Mouse (Mus musculus): ENCODE measurements at regions not wholly inside any gene's neighbourhood (a gene's known extent, or its start where the extent isn't known, plus 50 kb on each side); places are given as distances from the start of the nearest gene placed in this dataset.

- no peak for DNase-seq (ENCODE audit: low spot score)
- no peak for ATAC-seq (ENCODE audit: low FRiP score)
- no peak overlapping the region for H3K27ac ChIP-seq (ENCODE audit: low read depth, low read length)
- no peak overlapping the region for H3K4me2 ChIP-seq (replicated peaks; ENCODE audit: low read depth, low read length)
- no peaks in the 10 kb centered on the region for H3K9me3 ChIP-seq (ENCODE audit: control insufficient read depth, low read length)
- H3K27me3 ChIP-seq (ENCODE audit: control insufficient read depth, insufficient read depth, low read length), result no peaks in the 10 kb centered on the region
- H3K36me3 ChIP-seq (ENCODE audit: control insufficient read depth, insufficient read depth, low read length), result no peaks in the 10 kb centered on the region
- H3K4me3 ChIP-seq (ENCODE audit: low read depth, low read length), result no peak overlapping the region
- no peak overlapping the region for H3K9ac ChIP-seq (ENCODE audit: low read depth, low read length)
- H3K4me1 ChIP-seq (replicated peaks; ENCODE audit: control insufficient read depth, insufficient read depth, low read length), result no peaks in the 10 kb centered on the region
- WGBS, result 35% methylated on average over 3 of the region's 3 CpGs
These were observed 454.5 kb downstream of the 1810013L24Rik start for GRCm38 (mm10) chr16:9284423-9284822.

GRCm38 (mm10) chr16:9285921-9286320 is 456.0 kb downstream of the 1810013L24Rik start:
- Histone ChIP-seq H3K36me3 (ENCODE audit: control insufficient read depth, insufficient read depth, low read length) (no peaks in the 10 kb centered on the region), H3K4me1 (replicated peaks; ENCODE audit: control insufficient read depth, insufficient read depth, low read length) (no peaks in the 10 kb centered on the region), H3K27ac (ENCODE audit: low read depth, low read length) (no peak overlapping the region), H3K9me3 (ENCODE audit: control insufficient read depth, low read length) (no peaks in the 10 kb centered on the region), H3K9ac (ENCODE audit: low read depth, low read length) (no peak overlapping the region), H3K27me3 (ENCODE audit: control insufficient read depth, insufficient read depth, low read length) (no peaks in the 10 kb centered on the region), H3K4me3 (ENCODE audit: low read depth, low read length) (no peak overlapping the region), H3K4me2 (replicated peaks; ENCODE audit: low read depth, low read length) (no peak overlapping the region)
- ATAC-seq (ENCODE audit: low FRiP score), result no peak
- DNase-seq (ENCODE audit: low spot score), result no peak
- 94% methylated on average over 1 of the region's 1 CpGs for WGBS

GRCm38 (mm10) chr16:9287557-9287956 is 457.7 kb downstream of the 1810013L24Rik start:
- H3K9ac ChIP-seq (ENCODE audit: low read depth, low read length), result no peak overlapping the region
- ATAC-seq (ENCODE audit: low FRiP score) (no peak), DNase-seq (ENCODE audit: low spot score) (no peak)
- H3K4me3 ChIP-seq (ENCODE audit: low read depth, low read length), result no peak overlapping the region
- 89% methylated on average over 6 of the region's 6 CpGs for WGBS
- no peaks in the 10 kb centered on the region for H3K9me3 ChIP-seq (ENCODE audit: control insufficient read depth, low read length)
- H3K27me3 ChIP-seq (ENCODE audit: control insufficient read depth, insufficient read depth, low read length), result no peaks in the 10 kb centered on the region
- no peaks in the 10 kb centered on the region for H3K36me3 ChIP-seq (ENCODE audit: control insufficient read depth, insufficient read depth, low read length)
- H3K4me2 ChIP-seq (replicated peaks; ENCODE audit: low read depth, low read length), result no peak overlapping the region
- H3K4me1 ChIP-seq (replicated peaks; ENCODE audit: control insufficient read depth, insufficient read depth, low read length), result no peaks in the 10 kb centered on the region
- H3K27ac ChIP-seq (ENCODE audit: low read depth, low read length), result no peak overlapping the region

- H3K27ac ChIP-seq (ENCODE audit: low read depth, low read length), result no peak overlapping the region
- H3K9me3 ChIP-seq (ENCODE audit: control insufficient read depth, low read length), result no peaks in the 10 kb centered on the region
- H3K4me2 ChIP-seq (replicated peaks; ENCODE audit: low read depth, low read length), result no peak overlapping the region
- H3K36me3 ChIP-seq (ENCODE audit: control insufficient read depth, insufficient read depth, low read length), result no peaks in the 10 kb centered on the region
- DNase-seq (ENCODE audit: low spot score) (no peak), ATAC-seq (ENCODE audit: low FRiP score) (no peak)
- WGBS, result 62% methylated on average over 4 of the region's 4 CpGs
- H3K9ac ChIP-seq (ENCODE audit: low read depth, low read length), result no peak overlapping the region
- no peak overlapping the region for H3K4me3 ChIP-seq (ENCODE audit: low read depth, low read length)
- H3K27me3 ChIP-seq (ENCODE audit: control insufficient read depth, insufficient read depth, low read length), result no peaks in the 10 kb centered on the region
- H3K4me1 ChIP-seq (replicated peaks; ENCODE audit: control insufficient read depth, insufficient read depth, low read length), result no peaks in the 10 kb centered on the region
These were observed 461.6 kb downstream of the 1810013L24Rik start for GRCm38 (mm10) chr16:9291356-9292020.

GRCm38 (mm10) chr16:9303134-9303533 is 473.2 kb downstream of the 1810013L24Rik start:
- Histone ChIP-seq H3K27me3 (ENCODE audit: control insufficient read depth, insufficient read depth, low read length) (no peaks in the 10 kb centered on the region), H3K4me1 (replicated peaks; ENCODE audit: control insufficient read depth, insufficient read depth, low read length) (no peaks in the 10 kb centered on the region), H3K4me2 (replicated peaks; ENCODE audit: low read depth, low read length) (no peak overlapping the region), H3K9me3 (ENCODE audit: control insufficient read depth, low read length) (no peaks in the 10 kb centered on the region), H3K4me3 (ENCODE audit: low read depth, low read length) (no peak overlapping the region), H3K9ac (ENCODE audit: low read depth, low read length) (no peak overlapping the region), H3K27ac (ENCODE audit: low read depth, low read length) (no peak overlapping the region), H3K36me3 (ENCODE audit: control insufficient read depth, insufficient read depth, low read length) (no peaks in the 10 kb centered on the region)
- DNase-seq (ENCODE audit: low spot score) (no peak), ATAC-seq (ENCODE audit: low FRiP score) (no peak)
- 83% methylated on average over 4 of the region's 4 CpGs for WGBS

- Histone ChIP-seq H3K4me2 (replicated peaks; ENCODE audit: low read depth, low read length) (no peak overlapping the region), H3K4me3 (ENCODE audit: low read depth, low read length) (no peak overlapping the region), H3K36me3 (ENCODE audit: control insufficient read depth, insufficient read depth, low read length) (no peaks in the 10 kb centered on the region), H3K9me3 (ENCODE audit: control insufficient read depth, low read length) (no peaks in the 10 kb centered on the region), H3K9ac (ENCODE audit: low read depth, low read length) (no peak overlapping the region), H3K27me3 (ENCODE audit: control insufficient read depth, insufficient read depth, low read length) (no peaks in the 10 kb centered on the region), H3K27ac (ENCODE audit: low read depth, low read length) (no peak overlapping the region), H3K4me1 (replicated peaks; ENCODE audit: control insufficient read depth, insufficient read depth, low read length) (no peaks in the 10 kb centered on the region)
- DNase-seq (ENCODE audit: low spot score) (no peak), ATAC-seq (ENCODE audit: low FRiP score) (no peak)
- 93% methylated on average over 1 of the region's 1 CpGs for WGBS
These were observed 474.2 kb downstream of the 1810013L24Rik start for GRCm38 (mm10) chr16:9304079-9304478.

- H3K27me3 ChIP-seq (ENCODE audit: control insufficient read depth, insufficient read depth, low read length), result no peaks in the 10 kb centered on the region
- no peaks in the 10 kb centered on the region for H3K36me3 ChIP-seq (ENCODE audit: control insufficient read depth, insufficient read depth, low read length)
- no peaks in the 10 kb centered on the region for H3K4me1 ChIP-seq (replicated peaks; ENCODE audit: control insufficient read depth, insufficient read depth, low read length)
- WGBS, result 44% methylated on average over 1 of the region's 1 CpGs
- ATAC-seq (ENCODE audit: low FRiP score), result no peak
- H3K4me2 ChIP-seq (replicated peaks; ENCODE audit: low read depth, low read length), result no peak overlapping the region
- no peak overlapping the region for H3K27ac ChIP-seq (ENCODE audit: low read depth, low read length)
- H3K4me3 ChIP-seq (ENCODE audit: low read depth, low read length), result no peak overlapping the region
- DNase-seq (ENCODE audit: low spot score), result no peak
- no peak overlapping the region for H3K9ac ChIP-seq (ENCODE audit: low read depth, low read length)
- H3K9me3 ChIP-seq (ENCODE audit: control insufficient read depth, low read length), result no peaks in the 10 kb centered on the region
These were observed 480.8 kb downstream of the 1810013L24Rik start for GRCm38 (mm10) chr16:9310744-9311143.

GRCm38 (mm10) chr16:9335626-9336025 is 505.7 kb downstream of the 1810013L24Rik start:
- ATAC-seq (ENCODE audit: low FRiP score) (no peak), DNase-seq (ENCODE audit: low spot score) (no peak)
- Histone ChIP-seq H3K4me3 (ENCODE audit: low read depth, low read length) (no peak overlapping the region), H3K4me2 (replicated peaks; ENCODE audit: low read depth, low read length) (no peak overlapping the region), H3K27me3 (ENCODE audit: control insufficient read depth, insufficient read depth, low read length) (no peaks in the 10 kb centered on the region), H3K9me3 (ENCODE audit: control insufficient read depth, low read length) (no peaks in the 10 kb centered on the region), H3K9ac (ENCODE audit: low read depth, low read length) (no peak overlapping the region), H3K4me1 (replicated peaks; ENCODE audit: control insufficient read depth, insufficient read depth, low read length) (no peaks in the 10 kb centered on the region), H3K27ac (ENCODE audit: low read depth, low read length) (no peak overlapping the region), H3K36me3 (ENCODE audit: control insufficient read depth, insufficient read depth, low read length) (no peaks in the 10 kb centered on the region)
- WGBS, result 97% methylated on average over 1 of the region's 1 CpGs

- H3K36me3 ChIP-seq (ENCODE audit: control insufficient read depth, insufficient read depth, low read length), result no peaks in the 10 kb centered on the region
- no peaks in the 10 kb centered on the region for H3K27me3 ChIP-seq (ENCODE audit: control insufficient read depth, insufficient read depth, low read length)
- H3K9me3 ChIP-seq (ENCODE audit: control insufficient read depth, low read length), result no peaks in the 10 kb centered on the region
- no peak overlapping the region for H3K4me2 ChIP-seq (replicated peaks; ENCODE audit: low read depth, low read length)
- no peak for ATAC-seq (ENCODE audit: low FRiP score)
- H3K9ac ChIP-seq (ENCODE audit: low read depth, low read length), result no peak overlapping the region
- 74% methylated on average over 6 of the region's 6 CpGs for WGBS
- H3K4me3 ChIP-seq (ENCODE audit: low read depth, low read length), result no peak overlapping the region
- no peak for DNase-seq (ENCODE audit: low spot score)
- H3K27ac ChIP-seq (ENCODE audit: low read depth, low read length), result no peak overlapping the region
- H3K4me1 ChIP-seq (replicated peaks; ENCODE audit: control insufficient read depth, insufficient read depth, low read length), result no peaks in the 10 kb centered on the region
These were observed 506.2 kb downstream of the 1810013L24Rik start for GRCm38 (mm10) chr16:9336063-9336462.

Measured in hindbrain, embryonic 11.5 days (tissue).